Mouse (Mus musculus) urinary bladder, postnatal 10 days (tissue): ENCODE results near the gene Atp13a3.
"Not testable (repeated sequence)": the region's sequence is repeated elsewhere in the genome, so short reads cannot be mapped to it uniquely, and the experiment has no call there.

Source experiments
- DNase-seq: peaks from one replicate; pipeline ENCODE4 v3.0.0; 2022; ENCODE audit warnings: low spot score

The Atp13a3 gene

DNA sequence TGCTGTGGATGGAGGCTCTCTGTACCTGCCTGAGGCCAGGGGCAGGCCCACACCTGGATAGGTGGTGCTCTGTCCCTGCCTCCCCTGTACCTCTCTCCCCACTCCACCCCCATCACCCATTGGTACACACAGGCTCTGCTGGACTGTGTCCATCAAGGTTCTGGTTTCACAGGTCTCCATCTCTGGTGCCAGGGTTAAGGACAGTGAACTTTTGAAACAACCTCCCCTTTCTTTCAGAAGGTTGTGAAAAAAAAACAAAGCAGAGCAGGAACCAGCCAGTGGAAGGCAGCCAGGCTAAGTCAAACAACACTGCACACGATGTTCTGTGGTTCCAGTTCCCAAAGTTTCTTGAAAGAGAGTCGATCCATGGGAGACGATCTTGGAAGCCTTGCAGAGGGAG lies 6.9 kb upstream of the Atp13a3 start:
- DNase-seq, result no peak

DNA sequence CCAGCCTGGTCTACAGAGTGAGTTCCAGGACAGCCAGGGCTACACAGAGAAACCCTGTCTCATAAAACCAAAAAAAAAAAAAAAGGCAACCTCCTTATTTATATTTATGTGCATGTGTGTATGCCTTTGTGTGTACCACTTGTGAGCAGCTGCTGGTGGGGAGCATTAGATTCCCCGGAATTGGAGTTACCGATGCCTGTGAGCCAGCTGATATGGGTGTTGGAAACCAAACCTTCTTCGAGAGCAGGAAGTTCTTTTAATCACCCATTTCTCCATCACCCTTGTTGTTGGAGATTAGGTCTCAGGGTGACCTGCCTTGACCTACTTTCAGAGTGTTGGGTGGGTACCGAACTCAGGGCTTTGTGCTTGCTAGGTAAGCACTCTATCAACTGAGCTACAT lies 5.1 kb upstream of the Atp13a3 start:
- DNase-seq, result no peak

DNA sequence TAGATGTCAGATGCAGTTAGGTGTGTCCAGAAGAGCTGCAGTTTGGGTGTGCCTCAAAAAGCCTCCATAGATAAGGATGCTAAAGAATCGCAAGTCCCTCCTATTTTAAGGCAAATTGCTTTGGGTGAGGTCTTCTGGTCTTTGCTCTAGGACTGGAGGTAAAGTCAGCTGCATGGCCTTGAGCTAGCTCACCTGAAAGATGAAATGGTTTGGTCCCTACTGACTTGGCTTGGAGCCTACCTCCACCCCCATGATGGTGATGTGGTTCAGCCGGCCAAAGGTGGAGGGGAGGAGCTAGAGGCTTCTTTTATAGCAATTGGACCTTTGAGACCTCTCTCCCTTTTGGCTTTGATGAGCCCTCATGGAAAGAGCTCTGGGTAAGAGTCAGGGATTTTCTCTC lies 1.7 kb upstream of the Atp13a3 start:
- DNase-seq, result no peak

DNA sequence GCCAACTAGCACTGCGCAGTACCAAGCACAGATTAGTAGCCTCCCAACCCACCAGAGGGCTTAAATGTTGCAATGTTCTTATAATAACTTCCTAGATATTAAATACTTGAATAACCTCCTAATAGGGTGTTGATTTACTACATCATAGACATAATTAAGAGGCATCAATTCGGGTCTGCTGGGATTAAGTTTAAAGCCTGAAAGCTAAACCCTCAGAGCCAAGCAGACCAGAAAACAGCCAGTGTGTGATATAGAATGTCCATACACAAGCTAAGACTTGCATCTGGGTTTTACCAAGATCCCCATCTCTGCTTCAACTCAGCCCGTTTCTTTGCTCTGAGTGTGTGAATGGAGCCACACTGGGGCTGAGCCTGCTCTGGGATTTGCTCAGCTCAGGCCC lies 2.2 kb downstream of the Atp13a3 start:
- no peak for DNase-seq

DNA sequence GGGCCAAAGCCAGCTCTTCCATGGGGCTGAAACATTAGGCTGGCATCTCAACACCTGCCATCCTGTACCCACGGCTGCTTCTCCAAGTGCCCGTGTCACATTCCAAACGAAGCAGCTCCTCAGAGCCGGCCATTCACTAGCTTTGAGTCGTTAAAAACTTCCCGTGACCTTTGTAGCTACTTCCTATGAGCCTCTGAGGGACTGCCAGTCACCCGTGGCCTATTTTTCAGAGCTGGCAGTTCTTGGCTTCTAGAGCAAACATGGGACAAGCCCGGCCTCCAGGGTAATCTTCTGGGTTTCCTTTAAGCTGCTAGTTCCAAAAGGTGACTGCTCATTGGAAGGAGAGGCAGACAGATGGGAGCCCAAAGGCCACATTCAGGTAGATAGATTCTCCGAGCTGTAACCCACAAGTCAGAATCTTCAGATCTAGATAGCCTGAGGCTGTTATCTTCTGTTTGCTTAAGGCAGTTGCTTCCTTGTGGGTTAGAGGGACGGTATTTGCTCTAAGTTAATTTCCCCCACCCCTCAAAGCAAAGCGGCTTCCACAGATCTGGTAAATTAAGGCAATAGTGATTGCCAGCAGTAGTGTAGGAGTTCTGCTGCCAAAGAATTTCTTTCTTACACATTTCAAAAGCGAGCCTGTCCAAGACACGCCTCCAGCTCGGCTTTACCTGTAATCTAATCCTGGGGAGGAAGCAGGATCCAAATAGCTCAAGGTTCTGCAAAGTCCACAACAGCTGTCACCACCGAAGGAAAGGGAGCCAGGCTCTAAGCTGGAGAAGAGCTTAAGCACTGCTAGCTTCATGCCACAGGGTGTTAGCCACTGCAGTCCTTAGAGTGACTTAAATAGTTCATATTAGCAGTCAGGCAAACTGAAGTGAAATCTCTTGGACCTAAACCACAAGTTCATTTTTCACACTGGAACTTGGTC lies 8.4 kb downstream of the Atp13a3 start:
- no peak for DNase-seq

DNA sequence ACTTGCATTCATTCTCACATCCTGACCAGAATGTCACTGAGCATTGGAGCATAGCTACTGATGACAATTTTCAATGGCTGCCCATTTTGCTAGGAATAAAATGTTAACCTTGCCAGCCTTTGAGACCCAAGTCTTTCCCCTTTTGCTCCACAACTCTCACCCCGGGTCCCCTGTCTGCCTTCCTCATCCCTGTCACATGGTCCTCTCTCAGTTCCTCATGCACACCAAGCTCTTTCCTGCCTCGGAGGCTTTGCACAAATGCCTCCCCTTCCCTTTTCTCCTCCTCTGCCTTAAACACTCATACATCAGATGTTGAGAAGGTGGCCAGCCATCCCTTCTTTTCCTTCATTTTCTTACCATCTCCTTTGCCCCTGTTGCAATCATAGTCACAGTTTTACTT lies 10.6 kb downstream of the Atp13a3 start:
- no peak for DNase-seq

DNA sequence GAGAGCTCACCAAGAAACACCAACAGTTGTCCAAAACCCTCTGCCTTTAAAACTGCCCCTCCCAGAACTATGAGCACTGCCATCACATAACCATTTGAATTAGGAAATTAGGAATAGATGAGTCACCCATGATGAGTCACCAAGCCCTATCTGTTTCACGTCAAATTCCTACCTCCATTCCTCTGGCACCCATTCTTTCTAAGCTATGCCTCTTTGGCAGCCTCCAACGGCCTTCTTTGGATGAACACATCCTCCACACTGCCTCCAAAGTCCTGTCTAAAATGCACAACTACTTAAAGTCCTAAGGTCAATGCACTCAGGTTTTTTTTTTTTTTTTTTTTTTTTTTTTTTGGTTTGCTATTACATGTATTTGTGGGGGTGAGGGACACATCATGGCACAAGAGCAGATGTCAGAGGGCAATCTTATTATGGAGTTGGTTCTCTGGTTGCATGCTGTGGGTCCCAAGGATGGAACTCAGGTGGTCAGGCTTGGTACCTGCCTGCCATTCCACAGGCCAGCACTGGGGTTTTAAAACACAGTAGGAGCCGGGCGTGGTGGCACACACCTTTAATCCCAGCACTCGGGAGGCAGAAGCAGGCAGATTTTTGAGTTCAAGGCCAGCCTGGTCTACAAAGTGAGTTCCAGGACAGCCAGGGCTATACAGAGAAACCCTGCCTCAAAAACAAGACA lies 15.0 kb downstream of the Atp13a3 start:
- no peak for DNase-seq

DNA sequence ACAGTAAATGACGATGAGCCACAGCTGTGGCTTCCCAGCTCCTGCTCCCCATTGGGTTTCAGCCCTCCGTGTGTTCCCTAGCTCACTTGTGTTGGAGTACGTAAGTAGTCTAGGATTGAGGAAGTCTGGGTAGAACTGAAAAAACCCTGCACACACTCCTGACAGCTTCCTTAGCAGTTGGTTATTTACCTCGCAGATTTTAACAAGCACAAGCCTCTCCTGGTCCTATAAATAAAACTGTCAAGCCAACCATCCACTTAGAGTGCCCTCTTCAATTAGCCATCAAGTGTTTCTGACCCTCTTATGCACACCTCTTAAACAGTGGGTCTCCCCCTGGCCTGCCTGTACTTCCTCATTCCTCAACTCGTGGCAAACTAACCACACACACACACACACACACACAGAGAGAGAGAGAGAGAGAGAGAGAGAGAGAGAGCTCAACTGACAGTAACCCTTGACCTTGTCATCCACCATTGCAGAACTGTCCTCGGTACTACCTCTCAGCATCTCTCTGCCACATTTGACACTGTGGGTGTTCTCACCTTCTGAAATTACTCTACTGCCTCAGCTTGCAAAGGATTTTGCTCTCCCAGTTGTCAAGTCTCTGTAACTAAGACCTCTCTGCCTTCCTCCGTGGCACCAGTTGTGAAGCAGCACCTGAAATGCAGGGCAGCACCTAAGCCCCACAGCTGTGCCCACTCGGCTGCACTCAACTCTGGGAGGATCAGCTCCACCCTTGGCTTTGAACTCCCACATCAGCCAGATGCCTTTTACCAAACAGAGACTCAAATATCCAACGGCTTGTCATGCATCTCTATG lies 15.7 kb downstream of the Atp13a3 start:
- DNase-seq, result no peak

DNA sequence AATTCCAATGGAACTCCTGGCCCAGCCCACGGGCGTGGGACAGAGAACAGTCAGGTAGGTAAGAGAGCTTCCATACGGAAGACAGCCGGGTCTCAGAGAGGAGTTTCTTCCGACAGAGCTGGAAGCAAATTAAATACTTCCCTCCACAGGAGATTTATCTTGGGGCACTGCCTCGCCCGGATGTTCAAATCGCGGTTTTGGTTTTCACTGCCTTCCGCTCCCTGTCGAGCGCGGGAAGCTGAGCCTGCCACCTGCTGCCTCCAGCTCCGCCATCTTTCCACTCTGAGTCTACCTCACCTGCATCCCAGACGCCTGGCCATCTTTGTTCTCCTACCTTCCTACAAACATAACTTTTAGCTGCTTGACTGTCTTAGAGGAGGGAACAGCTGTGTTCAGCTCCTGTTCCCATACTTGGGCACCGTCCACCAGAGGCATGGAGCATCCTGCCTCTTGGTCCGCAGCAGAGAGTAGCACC lies 16.5 kb downstream of the Atp13a3 start:
- DNase-seq, result no peak

DNA sequence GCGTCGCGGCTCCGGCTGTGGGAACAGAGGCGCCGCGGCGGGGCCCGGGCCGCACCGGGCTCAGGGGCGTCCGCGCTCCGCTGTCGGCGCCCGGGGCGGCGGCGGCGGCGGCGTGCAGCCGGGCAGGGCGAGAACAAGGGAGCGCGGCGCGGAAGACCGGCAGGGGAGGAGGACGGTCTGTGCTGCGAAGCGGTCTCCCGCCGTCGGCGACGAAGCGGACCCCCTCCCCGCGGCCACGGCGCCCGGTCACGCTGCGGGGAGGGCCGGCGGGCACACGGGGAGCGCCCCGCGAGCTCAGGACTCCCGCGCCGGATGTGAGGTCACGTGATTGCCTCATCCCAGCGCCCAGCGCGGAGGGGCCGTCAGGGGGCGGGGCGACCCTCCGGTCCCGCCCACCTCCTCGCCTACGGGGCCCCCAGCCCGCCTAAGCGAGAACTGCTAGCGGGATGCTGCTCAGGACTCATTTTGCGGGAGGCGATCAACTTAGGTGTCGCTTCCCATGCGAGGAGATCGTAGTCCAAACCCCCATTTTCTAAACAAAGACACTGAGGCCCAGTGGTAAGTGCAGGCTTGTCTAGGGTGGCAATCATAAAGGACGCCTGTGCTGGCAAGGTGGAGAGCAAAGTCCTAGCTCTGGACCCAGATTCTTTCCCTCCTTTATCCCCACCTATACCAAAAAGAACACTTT lies 17.1 kb downstream of the Atp13a3 start:
- DNase-seq, result peak; percentile 66

DNA sequence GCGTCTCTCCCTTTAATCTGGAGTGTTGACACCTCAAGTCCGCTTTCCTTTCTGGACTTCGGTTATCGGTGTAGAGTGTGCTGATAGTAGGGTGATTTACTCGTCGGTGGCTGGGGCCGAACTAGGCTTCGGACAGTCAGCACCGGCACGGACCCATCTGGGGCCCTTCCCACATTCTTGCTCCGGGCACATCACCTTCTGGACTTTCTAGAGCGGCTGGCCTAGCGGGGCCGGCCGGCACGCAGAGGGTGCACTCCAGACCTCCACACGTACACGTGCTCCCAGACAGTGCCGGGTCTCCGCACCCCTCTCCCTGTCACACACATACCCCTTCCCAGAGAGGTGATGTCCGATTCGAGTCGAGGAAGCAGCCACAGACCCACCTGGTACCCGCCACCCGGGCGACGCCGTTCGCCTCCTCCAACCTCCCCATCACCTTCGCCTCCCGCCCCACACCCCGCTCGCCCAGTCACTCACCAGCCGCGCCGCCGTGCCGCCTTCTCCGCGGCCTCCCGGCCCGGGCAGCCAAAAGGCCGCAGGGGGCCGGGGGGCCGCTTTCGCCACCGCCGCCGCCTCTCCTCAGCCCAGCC lies 17.8 kb downstream of the Atp13a3 start:
- DNase-seq, result no peak

DNA sequence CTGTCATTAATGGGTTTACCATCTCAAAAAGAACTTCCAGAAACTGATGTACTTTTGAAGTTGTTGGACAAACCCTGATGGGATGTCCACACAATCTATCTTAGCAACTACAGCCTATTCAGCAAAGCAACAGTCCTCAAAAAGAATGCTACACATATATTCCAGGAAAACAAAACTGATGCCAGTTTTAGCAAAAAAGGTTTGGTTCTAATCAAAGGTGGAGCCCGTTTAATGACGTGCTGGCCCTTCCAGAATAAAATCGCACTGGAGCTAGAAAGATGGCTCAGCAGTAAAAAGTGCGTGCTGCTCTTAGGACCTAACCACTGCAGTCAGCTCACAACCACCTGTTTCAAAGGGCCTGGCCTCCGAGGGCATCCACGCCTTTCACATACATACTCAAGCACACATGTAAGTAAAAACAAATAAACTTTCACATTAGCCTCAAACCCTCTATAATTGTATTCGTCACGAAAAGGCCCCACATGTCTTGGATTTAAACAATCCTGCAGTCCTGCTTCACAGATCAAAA lies 18.8 kb downstream of the Atp13a3 start:
- no peak for DNase-seq

DNA sequence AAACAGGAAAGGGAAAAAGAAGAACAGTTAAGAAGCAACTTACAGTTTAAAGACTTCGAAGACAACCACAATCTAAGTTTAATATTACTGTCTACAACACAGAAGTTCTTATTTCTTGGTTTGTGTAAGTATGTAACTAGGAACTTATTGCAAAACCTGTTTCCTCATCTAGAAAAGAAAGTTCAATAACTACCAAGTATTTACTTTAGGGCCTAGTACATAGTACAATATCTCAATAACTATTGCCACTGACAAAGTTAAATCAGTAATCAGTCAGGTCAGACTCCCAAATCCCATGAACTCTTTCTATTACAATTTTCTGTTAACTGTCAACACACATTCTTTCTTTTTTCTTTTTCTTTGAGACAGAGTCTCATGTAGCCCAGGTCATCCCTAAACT lies 20.2 kb downstream of the Atp13a3 start:
- DNase-seq, result no peak

DNA sequence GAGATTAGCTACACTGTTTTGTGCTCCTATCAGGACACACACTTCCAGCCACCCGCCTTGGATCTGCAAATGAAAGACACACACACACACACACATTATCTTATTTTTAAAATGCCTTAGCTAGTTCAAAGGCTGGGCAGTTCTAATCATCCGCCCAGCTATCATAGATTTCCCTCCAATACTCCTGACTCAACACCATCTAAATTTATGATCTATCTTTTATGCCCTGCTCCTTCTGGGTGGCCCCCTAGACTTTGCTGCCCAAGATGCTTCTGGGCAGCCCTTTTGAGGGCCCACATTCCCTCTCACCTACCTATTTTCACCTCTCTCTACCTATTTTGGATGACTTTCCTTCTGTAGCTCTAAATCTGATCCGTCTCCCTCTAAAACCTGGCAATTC lies 29.5 kb downstream of the Atp13a3 start:
- no peak for DNase-seq

DNA sequence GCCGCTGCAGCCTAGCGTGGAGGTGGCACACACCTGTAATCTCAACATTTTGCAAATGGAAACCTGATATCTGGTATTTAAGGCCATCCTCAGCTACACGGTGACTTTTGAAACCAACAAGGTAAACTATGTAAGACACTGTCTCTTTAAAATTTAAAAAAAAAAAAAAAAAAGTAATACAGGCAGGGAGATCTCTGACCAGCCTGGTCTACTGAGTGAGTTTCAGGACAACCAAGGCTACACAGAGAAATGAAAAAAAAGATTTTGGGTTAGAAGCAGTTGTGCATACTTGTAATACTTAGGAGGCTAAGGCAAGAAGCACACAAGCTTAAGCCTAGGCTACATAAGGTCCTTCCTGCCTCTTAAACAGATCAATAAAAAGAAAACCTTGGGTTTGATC lies 30.8 kb downstream of the Atp13a3 start:
- no peak for DNase-seq

DNA sequence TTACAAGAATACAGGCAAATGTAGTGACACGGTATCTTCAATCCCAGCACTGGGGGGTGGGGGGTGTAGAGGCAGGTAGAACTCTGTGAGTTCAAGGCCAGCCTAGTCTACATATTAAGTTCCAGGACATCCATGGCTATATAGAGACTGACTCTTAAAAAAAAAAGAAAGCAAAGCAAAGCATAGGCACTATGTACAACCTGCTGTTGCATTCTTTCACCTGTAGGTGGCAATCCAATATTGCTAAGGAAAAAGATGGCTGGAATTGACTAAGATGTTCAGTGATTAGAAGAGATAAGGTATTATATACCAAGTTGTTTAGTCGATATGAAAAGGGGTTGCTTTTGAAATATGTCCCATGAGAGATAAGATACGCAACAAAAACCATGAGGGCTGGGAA lies 31.5 kb downstream of the Atp13a3 start:
- DNase-seq, result no peak

DNA sequence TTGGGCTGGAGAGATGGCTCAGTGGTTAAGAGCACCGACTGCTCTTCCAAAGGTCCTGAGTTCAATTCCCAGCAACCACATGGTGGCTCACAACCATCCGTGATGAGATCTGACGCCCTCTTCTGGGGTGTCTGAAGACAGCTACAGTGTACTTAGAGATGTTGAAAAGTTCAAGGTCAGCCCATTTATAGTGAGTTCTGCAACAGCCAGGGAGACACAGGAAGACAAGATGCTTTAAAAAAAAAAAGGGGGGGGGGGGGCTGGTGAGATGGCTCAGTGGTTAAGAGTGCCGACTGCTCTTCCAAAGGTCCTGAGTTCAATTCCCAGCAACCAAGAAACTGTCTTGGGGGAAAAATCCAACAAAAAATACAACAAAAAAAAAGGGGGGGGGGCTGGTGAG lies 32.5 kb downstream of the Atp13a3 start:
- DNase-seq, result not testable (repeated sequence)

DNA sequence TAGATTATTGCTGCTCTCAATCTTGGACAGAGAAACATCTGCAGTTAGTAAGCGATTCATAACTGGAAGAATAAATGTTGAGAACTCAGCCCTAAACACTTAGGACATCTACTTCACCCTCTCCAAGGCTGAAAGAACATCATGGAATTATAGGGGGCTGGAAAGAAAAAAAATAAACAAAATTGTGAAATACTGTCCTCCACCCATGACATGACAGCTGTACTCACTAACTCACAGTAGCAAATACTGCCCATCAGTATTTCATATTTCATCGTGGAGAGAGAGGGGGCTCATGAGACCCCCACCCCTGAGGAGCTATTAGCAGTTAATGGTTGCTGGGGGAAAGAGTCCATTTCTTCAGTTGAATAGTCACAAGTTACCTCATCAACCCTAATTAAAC lies 38.4 kb downstream of the Atp13a3 start:
- no peak for DNase-seq

DNA sequence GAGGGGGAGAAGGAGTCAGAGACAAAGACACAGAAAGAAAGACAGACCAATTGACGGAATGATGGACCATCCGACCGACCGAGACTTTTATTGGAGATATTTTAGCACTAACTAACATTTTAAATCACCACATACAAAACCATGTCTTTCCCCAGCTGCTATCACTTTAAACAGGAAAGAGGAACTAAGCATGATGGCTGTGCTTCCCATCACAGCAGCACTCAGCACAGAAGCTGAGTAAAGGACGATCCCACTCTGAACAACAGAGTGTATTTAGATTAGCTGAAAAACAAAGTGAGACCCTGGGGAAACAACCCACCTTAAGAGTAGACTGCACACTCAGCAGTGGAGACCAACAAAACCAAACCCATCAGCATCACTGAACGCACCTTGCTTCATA lies 41.2 kb downstream of the Atp13a3 start:
- no peak for DNase-seq

DNA sequence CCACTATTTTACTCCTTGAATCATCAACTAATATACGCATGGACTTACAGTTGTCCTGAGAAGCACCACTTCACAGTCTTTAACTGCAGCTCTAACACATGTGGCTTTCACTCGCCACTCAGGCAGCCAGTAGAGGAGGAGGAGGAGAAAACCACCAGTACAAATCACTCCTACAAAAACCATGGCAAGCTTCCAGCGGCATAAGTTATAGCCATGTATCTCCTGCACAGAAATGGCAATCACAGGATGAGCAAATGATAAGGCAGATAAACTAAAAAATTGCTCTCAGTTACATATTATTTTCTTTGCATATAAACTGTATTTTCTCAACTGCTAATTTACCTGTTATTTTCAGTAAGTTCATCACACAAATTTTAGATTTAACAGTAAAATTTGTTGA lies 43.2 kb downstream of the Atp13a3 start:
- DNase-seq, result no peak

DNA sequence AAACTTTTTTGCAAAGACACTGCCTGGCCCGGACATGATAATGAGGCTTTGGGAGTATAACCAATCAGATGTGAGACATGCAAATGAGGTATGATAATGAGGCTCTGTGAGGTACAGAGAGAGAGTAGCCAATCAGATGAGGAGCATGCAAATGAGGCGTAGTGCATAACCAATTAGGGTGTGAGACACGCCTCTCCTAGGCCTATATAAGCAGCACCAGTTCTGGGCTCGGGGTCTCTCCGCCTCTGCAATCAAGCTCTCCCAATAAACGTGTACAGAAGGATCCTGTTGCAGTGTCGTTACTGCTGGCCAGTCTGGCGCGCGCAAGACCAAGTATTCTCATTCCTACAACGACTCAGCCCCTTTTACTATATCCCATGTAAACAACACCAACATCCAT lies 52.3 kb downstream of the Atp13a3 start:
- not testable (repeated sequence) for DNase-seq
